Mouse (Mus musculus): ENCODE results near the gene BC016579. TPM values are rescaled to one million over a fixed set of nuclear protein-coding genes. Genes with fewer than 3 reads are reported as not detected.

BC016579 gene
- polyA plus RNA-seq, 1 experiment from 2014 or later: 0.31 TPM

GRCm38 (mm10) chr16:45640070-45640762 is 13.7 kb downstream of the BC016579 start:
- no peaks in the 10 kb centered on the region for H3K36me3 ChIP-seq
- H3K4me1 ChIP-seq: 0 out of 2 replicates have a peak, but pooled peaks cover 2% of the 10 kb centered on the region
- WGBS: 70% methylated on average over 10 of the region's 10 CpGs
- ATAC-seq (ENCODE audit: insufficient number of reproducible peaks, low FRiP score, low TSS enrichment, low read depth): no peak
- H3K27me3 ChIP-seq: no peaks in the 10 kb centered on the region
- no peak overlapping the region for H3K27ac ChIP-seq
- H3K4me2 ChIP-seq: no peak overlapping the region
- no peaks in the 10 kb centered on the region for H3K9me3 ChIP-seq
- H3K4me3 ChIP-seq: no peak overlapping the region
- no peak overlapping the region for H3K9ac ChIP-seq

- H3K27me3 ChIP-seq: no peaks in the 10 kb centered on the region
- H3K27ac ChIP-seq: no peak overlapping the region
- no peak for ATAC-seq (ENCODE audit: insufficient number of reproducible peaks, low FRiP score, low TSS enrichment, low read depth)
- no peak overlapping the region for H3K4me3 ChIP-seq
- H3K4me1 ChIP-seq: no peaks in the 10 kb centered on the region
- no peak overlapping the region for H3K4me2 ChIP-seq
- WGBS: 73% methylated on average over 2 of the region's 2 CpGs
- H3K36me3 ChIP-seq: no peaks in the 10 kb centered on the region
- H3K9me3 ChIP-seq: no peaks in the 10 kb centered on the region
- H3K9ac ChIP-seq: no peak overlapping the region
These were observed 18.0 kb downstream of the BC016579 start for GRCm38 (mm10) chr16:45635826-45636225.

DNA sequence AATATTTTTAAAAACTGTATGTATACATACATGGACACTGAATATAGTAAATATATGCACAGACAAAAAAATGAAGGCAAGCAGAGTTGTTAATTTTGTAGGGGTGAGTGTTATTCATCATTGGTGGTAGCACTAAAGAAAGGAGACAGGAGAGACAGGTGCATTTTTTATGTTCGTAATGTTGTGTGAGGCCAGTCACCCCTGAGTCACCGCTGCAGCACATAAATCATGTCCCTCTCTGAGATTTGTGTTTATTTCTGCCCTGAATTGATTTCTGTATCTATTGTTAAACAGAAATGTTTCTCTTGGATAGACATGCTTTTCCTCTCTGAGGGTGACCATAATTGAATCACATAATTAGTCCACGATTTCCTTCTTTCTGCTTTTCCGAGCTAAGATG is 21.4 kb downstream of the BC016579 start:
- Histone ChIP-seq H3K27ac (no peak overlapping the region), H3K36me3 (no peaks in the 10 kb centered on the region), H3K4me1 (0 out of 2 replicates have a peak, but pooled peaks cover 3% of the 10 kb centered on the region), H3K4me3 (no peak overlapping the region), H3K9me3 (no peaks in the 10 kb centered on the region), H3K9ac (no peak overlapping the region), H3K27me3 (no peaks in the 10 kb centered on the region), H3K4me2 (no peak overlapping the region)
- WGBS: 73% methylated on average over 4 of the region's 4 CpGs
- ATAC-seq (ENCODE audit: insufficient number of reproducible peaks, low FRiP score, low TSS enrichment, low read depth): no peak

DNA sequence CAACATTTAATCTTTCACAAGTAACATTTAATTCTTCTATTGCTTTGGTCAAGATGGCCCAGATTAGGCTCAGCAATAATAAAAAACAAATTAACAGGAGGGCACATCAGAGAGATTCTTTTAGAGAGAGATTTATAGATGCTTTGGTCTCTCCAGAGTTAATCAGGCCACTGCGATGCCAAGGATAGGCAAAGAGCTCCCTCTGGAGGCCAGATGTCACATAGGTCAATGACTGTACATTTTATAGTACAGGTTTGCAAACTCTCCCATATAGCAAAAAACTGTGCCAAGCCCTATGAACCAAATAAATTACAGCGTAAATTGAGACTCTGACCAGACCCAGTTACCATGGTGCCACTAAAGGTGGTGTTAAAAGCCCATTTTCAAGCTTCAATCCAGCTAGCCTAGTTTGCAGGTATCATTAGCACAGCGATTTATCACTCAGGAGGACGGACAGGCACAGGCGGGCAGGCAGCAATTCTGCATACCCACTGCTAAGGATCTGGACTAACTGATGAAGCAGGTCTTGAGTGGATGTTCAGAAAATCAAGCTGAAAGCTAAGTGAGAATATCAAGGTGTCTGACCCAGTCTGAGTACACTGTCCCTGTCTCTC is 23.4 kb downstream of the BC016579 start:
- Histone ChIP-seq H3K4me1 (0 out of 2 replicates have a peak, but pooled peaks cover 3% of the 10 kb centered on the region), H3K9ac (no peak overlapping the region), H3K4me3 (no peak overlapping the region), H3K27me3 (no peaks in the 10 kb centered on the region), H3K9me3 (no peaks in the 10 kb centered on the region), H3K27ac (no peak overlapping the region), H3K4me2 (no peak overlapping the region), H3K36me3 (no peaks in the 10 kb centered on the region)
- 40% methylated on average over 5 of the region's 5 CpGs for WGBS
- no peak for ATAC-seq (ENCODE audit: insufficient number of reproducible peaks, low FRiP score, low TSS enrichment, low read depth)

- 76% methylated on average over 8 of the region's 8 CpGs for WGBS
- H3K9ac ChIP-seq: no peak overlapping the region
- no peak for ATAC-seq (ENCODE audit: insufficient number of reproducible peaks, low FRiP score, low TSS enrichment, low read depth)
- H3K36me3 ChIP-seq: no peaks in the 10 kb centered on the region
- H3K4me3 ChIP-seq: no peak overlapping the region
- no peaks in the 10 kb centered on the region for H3K27me3 ChIP-seq
- H3K27ac ChIP-seq: no peak overlapping the region
- H3K9me3 ChIP-seq: no peaks in the 10 kb centered on the region
- H3K4me1 ChIP-seq: 0 out of 2 replicates have a peak, but pooled peaks cover 3% of the 10 kb centered on the region
- no peak overlapping the region for H3K4me2 ChIP-seq
These were observed 24.3 kb downstream of the BC016579 start for GRCm38 (mm10) chr16:45629497-45630105.

DNA sequence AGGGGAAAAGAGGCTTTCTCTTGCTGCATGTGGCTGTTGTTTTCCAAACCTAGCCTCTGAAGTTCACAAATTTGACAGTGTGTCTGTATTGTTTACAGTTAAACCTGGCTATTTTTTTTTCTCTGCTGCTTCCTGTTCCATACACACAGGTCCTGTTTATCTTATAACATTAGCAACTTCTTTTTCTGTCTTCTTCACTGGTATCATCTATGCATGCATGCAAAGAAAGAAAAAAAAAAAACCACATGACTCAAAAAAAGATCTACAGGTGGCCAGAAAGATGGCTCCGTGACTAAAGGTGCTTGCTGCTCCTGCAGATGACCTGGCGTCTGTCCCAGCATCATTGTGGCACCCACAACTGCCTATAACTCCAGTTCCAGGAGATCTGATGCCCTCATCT is 28.5 kb downstream of the BC016579 start:
- no peak overlapping the region for H3K4me3 ChIP-seq
- 77% methylated on average over 2 of the region's 2 CpGs for WGBS
- no peaks in the 10 kb centered on the region for H3K9me3 ChIP-seq
- no peak for ATAC-seq (ENCODE audit: insufficient number of reproducible peaks, low FRiP score, low TSS enrichment, low read depth)
- H3K27me3 ChIP-seq: no peaks in the 10 kb centered on the region
- H3K27ac ChIP-seq: no peak overlapping the region
- no peaks in the 10 kb centered on the region for H3K36me3 ChIP-seq
- H3K9ac ChIP-seq: no peak overlapping the region
- H3K4me2 ChIP-seq: no peak overlapping the region
- no peaks in the 10 kb centered on the region for H3K4me1 ChIP-seq

DNA sequence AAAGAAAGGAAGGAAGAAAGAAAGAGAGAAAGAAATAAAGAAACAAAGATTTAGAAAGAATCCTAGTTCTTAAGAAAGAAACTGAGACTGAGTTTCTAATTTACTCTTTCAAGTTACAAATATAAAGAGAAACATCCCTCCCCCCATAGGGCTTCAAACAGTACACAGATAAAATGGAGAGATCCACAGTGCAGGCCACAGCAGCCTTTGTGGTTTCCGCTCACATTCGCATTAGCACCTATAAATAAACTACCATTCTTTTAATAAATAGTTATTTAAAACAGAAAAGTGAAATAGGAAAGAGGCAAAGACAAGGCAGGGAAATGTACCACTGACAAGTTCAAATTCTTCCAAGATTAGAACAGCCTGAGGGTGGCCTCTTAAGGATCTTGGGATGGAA is 29.1 kb downstream of the BC016579 start:
- Histone ChIP-seq H3K9ac (no peak overlapping the region), H3K27me3 (no peaks in the 10 kb centered on the region), H3K36me3 (no peaks in the 10 kb centered on the region), H3K4me1 (no peaks in the 10 kb centered on the region), H3K27ac (no peak overlapping the region), H3K4me2 (no peak overlapping the region), H3K4me3 (no peak overlapping the region), H3K9me3 (no peaks in the 10 kb centered on the region)
- 69% methylated on average over 2 of the region's 2 CpGs for WGBS
- no peak for ATAC-seq (ENCODE audit: insufficient number of reproducible peaks, low FRiP score, low TSS enrichment, low read depth)

DNA sequence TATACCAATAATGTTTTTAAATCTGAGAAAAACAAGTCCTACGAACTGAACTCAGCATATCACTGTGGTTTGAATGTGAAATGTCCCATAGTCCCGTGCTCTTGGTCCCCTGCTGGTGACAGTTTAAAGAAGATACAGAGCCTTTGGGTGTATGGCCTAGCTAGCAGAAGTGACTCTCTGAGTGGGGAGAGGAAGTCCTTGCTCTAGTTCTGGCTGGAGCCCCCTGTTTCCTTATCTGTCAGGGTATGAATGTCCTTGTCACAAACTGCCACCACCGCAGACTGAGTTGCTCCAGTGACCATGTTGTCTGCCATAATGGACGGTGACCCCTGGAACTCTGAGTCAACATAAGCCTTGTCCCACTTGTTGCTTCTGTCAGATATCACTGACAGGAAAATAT is 30.6 kb downstream of the BC016579 start:
- Histone ChIP-seq H3K4me2 (no peak overlapping the region), H3K27ac (no peak overlapping the region), H3K9me3 (no peaks in the 10 kb centered on the region), H3K9ac (no peak overlapping the region), H3K27me3 (no peaks in the 10 kb centered on the region), H3K4me1 (no peaks in the 10 kb centered on the region), H3K4me3 (no peak overlapping the region), H3K36me3 (no peaks in the 10 kb centered on the region)
- 89% methylated on average over 4 of the region's 4 CpGs for WGBS
- no peak for ATAC-seq (ENCODE audit: insufficient number of reproducible peaks, low FRiP score, low TSS enrichment, low read depth)

DNA sequence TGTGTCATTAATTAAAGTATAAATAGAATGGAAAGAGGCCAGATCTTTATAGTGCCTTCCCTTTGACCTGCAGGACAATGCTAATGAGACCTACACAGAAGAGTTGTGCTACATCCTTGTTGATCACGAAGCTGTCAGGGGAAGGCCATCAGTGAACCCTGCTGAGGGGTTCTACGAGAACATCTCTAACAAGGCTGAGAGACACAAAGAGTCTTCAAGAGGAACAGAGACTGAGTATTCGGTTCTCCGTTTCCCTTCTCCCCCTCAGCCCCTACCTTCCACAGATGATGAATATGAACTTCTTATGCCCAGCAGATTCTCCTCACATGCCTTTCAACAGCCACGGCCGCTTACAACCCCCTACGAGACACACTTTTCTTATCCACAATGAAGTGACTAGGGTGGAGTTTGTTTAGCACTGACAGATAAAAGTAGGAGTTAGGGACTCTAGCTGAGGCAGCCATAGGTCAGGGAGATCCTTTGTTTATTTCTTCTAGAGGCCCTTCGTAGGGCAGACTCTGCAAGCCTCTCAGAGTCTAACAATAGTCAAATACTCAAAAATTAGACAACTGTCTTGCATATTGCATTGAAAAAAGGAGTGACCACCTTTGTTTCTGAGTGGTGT is 34.0 kb downstream of the BC016579 start:
- Histone ChIP-seq H3K4me3 (no peak overlapping the region), H3K36me3 (no peaks in the 10 kb centered on the region), H3K9ac (no peak overlapping the region), H3K27me3 (no peaks in the 10 kb centered on the region), H3K4me2 (no peak overlapping the region), H3K4me1 (no peaks in the 10 kb centered on the region), H3K9me3 (no peaks in the 10 kb centered on the region), H3K27ac (no peak overlapping the region)
- no peak for ATAC-seq (ENCODE audit: insufficient number of reproducible peaks, low FRiP score, low TSS enrichment, low read depth)
- WGBS: 85% methylated on average over 8 of the region's 8 CpGs

GRCm38 (mm10) chr16:45615944-45616343 is 37.9 kb downstream of the BC016579 start:
- Histone ChIP-seq H3K36me3 (no peaks in the 10 kb centered on the region), H3K9me3 (no peaks in the 10 kb centered on the region), H3K9ac (no peak overlapping the region), H3K4me1 (no peaks in the 10 kb centered on the region), H3K27ac (no peak overlapping the region), H3K27me3 (no peaks in the 10 kb centered on the region), H3K4me3 (no peak overlapping the region), H3K4me2 (no peak overlapping the region)
- no peak for ATAC-seq (ENCODE audit: insufficient number of reproducible peaks, low FRiP score, low TSS enrichment, low read depth)
- WGBS: 84% methylated on average over 1 of the region's 1 CpGs

- no peaks in the 10 kb centered on the region for H3K27me3 ChIP-seq
- no peaks in the 10 kb centered on the region for H3K36me3 ChIP-seq
- no peak overlapping the region for H3K9ac ChIP-seq
- H3K9me3 ChIP-seq: no peaks in the 10 kb centered on the region
- H3K27ac ChIP-seq: no peak overlapping the region
- H3K4me3 ChIP-seq: no peak overlapping the region
- no peaks in the 10 kb centered on the region for H3K4me1 ChIP-seq
- ATAC-seq (ENCODE audit: insufficient number of reproducible peaks, low FRiP score, low TSS enrichment, low read depth): no peak
- H3K4me2 ChIP-seq: no peak overlapping the region
- 82% methylated on average over 2 of the region's 2 CpGs for WGBS
These were observed 40.6 kb downstream of the BC016579 start for GRCm38 (mm10) chr16:45613247-45613646.

GRCm38 (mm10) chr16:45610267-45610666 is 43.6 kb downstream of the BC016579 start, which contains the start of gene Gcsam:
TSS of gene Gcsam (plus strand) at chr16:45610380.
- Histone ChIP-seq H3K4me3 (no peak within 1 kb of the TSS), H3K9me3 (no peaks in the 10 kb centered on the region), H3K4me2 (no peak within 1 kb of the TSS), H3K27me3 (no peaks in the 10 kb centered on the region), H3K36me3 (no peaks in the 10 kb centered on the region), H3K4me1 (no peaks in the 10 kb centered on the region), H3K9ac (no peak within 1 kb of the TSS), H3K27ac (no peak within 1 kb of the TSS)
- 65% methylated on average over 4 of the region's 4 CpGs for WGBS
- no peak for ATAC-seq (ENCODE audit: insufficient number of reproducible peaks, low FRiP score, low TSS enrichment, low read depth)
